Mouse (Mus musculus) midbrain, embryonic 11.5 days (tissue): ENCODE measurements at regions not wholly inside any gene's neighbourhood (a gene's known extent, or its start where the extent isn't known, plus 50 kb on each side); places are given as distances from the start of the nearest gene placed in this dataset.
"Not testable (repeated sequence)": the region's sequence is repeated elsewhere in the genome, so short reads cannot be mapped to it uniquely, and the experiment has no call there.

Experiments used
- ATAC-seq: fragments of 200-750 bp; cut with Nextera tagmentation; 2 replicates; pipeline ENCODE4 v1.8.0; 2017; ENCODE audit warnings: moderate TSS enrichment, moderate library complexity; ENCODE audit not compliant: low FRiP score
- DNase-seq: peaks from one replicate; pipeline ENCODE4 v3.0.0; 2015; ENCODE audit warnings: low spot score; ENCODE audit errors: missing footprints
- H3K27ac ChIP-seq: fragments of 300-500 bp; sonication (generic); 2 replicates; pipeline ENCODE4 v1.5.1; 2014; ENCODE audit warnings: low read depth, low read length
- H3K27me3 ChIP-seq: fragments of 300-500 bp; sonication (generic); 2 replicates; pipeline ENCODE4 v1.6.1; 2014; ENCODE audit warnings: mild to moderate bottlenecking, low read length, moderate library complexity, mixed read lengths; ENCODE audit not compliant: control insufficient read depth, insufficient read depth
- H3K36me3 ChIP-seq: fragments of 300-500 bp; sonication (generic); 2 replicates; pipeline ENCODE4 v1.6.1; 2014; ENCODE audit warnings: mild to moderate bottlenecking, low read length, moderate library complexity, mixed read lengths; ENCODE audit not compliant: control insufficient read depth, insufficient read depth
- H3K4me1 ChIP-seq: fragments of 300-500 bp; sonication (generic); 2 replicates; pipeline ENCODE4 v1.6.1; 2014; ENCODE audit warnings: low read length; ENCODE audit not compliant: control insufficient read depth, insufficient read depth
- H3K4me2 ChIP-seq: fragments of 300-500 bp; sonication (generic); 2 replicates; pipeline ENCODE4 v1.6.1; 2014; ENCODE audit warnings: mild to moderate bottlenecking, moderate library complexity
- H3K4me3 ChIP-seq: fragments of 300-500 bp; sonication (generic); 2 replicates; pipeline ENCODE4 v1.5.1; 2014; ENCODE audit warnings: low read depth, low read length
- H3K9ac ChIP-seq: fragments of 300-500 bp; sonication (generic); 2 replicates; pipeline ENCODE4 v1.6.1; 2014; ENCODE audit warnings: low read length
- H3K9me3 ChIP-seq: fragments of 300-500 bp; sonication (generic); 2 replicates; pipeline ENCODE4 v1.6.1; 2016; ENCODE audit warnings: low read length; ENCODE audit not compliant: control insufficient read depth
- WGBS: fragments of 180-500 bp; shearing (Covaris S2); extraction: QIAGEN DNeasy Blood & Tissue Kit; methylation state at CpG from one replicate; pipeline ENCODE4 v1.1.7; 2014; 5-methylcytosine and 5-hydroxymethylcytosine counted together

- DNase-seq (no peak), ATAC-seq (no peak)
- Histone ChIP-seq H3K9ac (no peak overlapping the region), H3K4me2 (no peak overlapping the region), H3K36me3 (no peaks in the 10 kb centered on the region), H3K4me1 (no peaks in the 10 kb centered on the region), H3K27me3 (no peaks in the 10 kb centered on the region), H3K27ac (no peak overlapping the region), H3K4me3 (no peak overlapping the region), H3K9me3 (no peaks in the 10 kb centered on the region)
- WGBS = 82% methylated on average over 3 of the region's 3 CpGs
Measured at GRCm38 (mm10) chr12:45468093-45468492, 393.6 kb upstream of the Stxbp6 start.

GRCm38 (mm10) chr12:45467058-45467457, 392.5 kb upstream of the Stxbp6 start:
- no peak overlapping the region for H3K9ac ChIP-seq
- ATAC-seq = no peak; the same call in 1 of the 2 replicates
- no peak overlapping the region for H3K4me2 ChIP-seq
- no peaks in the 10 kb centered on the region for H3K9me3 ChIP-seq
- no peak overlapping the region for H3K4me3 ChIP-seq
- 56% methylated on average over 2 of the region's 2 CpGs for WGBS
- H3K4me1 ChIP-seq = no peaks in the 10 kb centered on the region
- H3K27ac ChIP-seq = no peak overlapping the region
- H3K36me3 ChIP-seq = no peaks in the 10 kb centered on the region
- no peaks in the 10 kb centered on the region for H3K27me3 ChIP-seq
- no peak for DNase-seq

- 59% methylated on average over 3 of the region's 3 CpGs for WGBS
- DNase-seq (peak; percentile 92), ATAC-seq (peak; percentile 95)
- no peak overlapping the region for H3K4me2 ChIP-seq
- no peak overlapping the region for H3K9ac ChIP-seq
- no peaks in the 10 kb centered on the region for H3K9me3 ChIP-seq
- H3K27ac ChIP-seq = no peak overlapping the region
- H3K4me3 ChIP-seq = no peak overlapping the region
- no peaks in the 10 kb centered on the region for H3K27me3 ChIP-seq
- no peaks in the 10 kb centered on the region for H3K36me3 ChIP-seq
- no peaks in the 10 kb centered on the region for H3K4me1 ChIP-seq
Measured at GRCm38 (mm10) chr12:45466066-45466465, 391.6 kb upstream of the Stxbp6 start.

GRCm38 (mm10) chr12:45464952-45465351, 390.4 kb upstream of the Stxbp6 start:
- no peaks in the 10 kb centered on the region for H3K9me3 ChIP-seq
- WGBS = 80% methylated on average over 2 of the region's 2 CpGs
- H3K27ac ChIP-seq = no peak overlapping the region
- ATAC-seq (no peak), DNase-seq (no peak)
- no peaks in the 10 kb centered on the region for H3K27me3 ChIP-seq
- no peaks in the 10 kb centered on the region for H3K36me3 ChIP-seq
- H3K4me2 ChIP-seq = no peak overlapping the region
- H3K4me3 ChIP-seq = no peak overlapping the region
- no peaks in the 10 kb centered on the region for H3K4me1 ChIP-seq
- H3K9ac ChIP-seq = no peak overlapping the region

GRCm38 (mm10) chr12:45458746-45459145, 384.2 kb upstream of the Stxbp6 start:
- H3K36me3 ChIP-seq, H3K4me1 ChIP-seq, H3K4me2 ChIP-seq, DNase-seq, H3K4me3 ChIP-seq, H3K27ac ChIP-seq, H3K9ac ChIP-seq, H3K27me3 ChIP-seq, ATAC-seq, H3K9me3 ChIP-seq: not testable (repeated sequence)
- WGBS = 86% methylated on average over 8 of the region's 8 CpGs

GRCm38 (mm10) chr12:45443512-45444190, 369.1 kb upstream of the Stxbp6 start:
- Histone ChIP-seq H3K27me3 (no peaks in the 10 kb centered on the region), H3K9me3 (no peaks in the 10 kb centered on the region), H3K27ac (no peak overlapping the region), H3K4me1 (no peaks in the 10 kb centered on the region), H3K4me2 (no peak overlapping the region), H3K9ac (no peak overlapping the region), H3K4me3 (no peak overlapping the region), H3K36me3 (no peaks in the 10 kb centered on the region)
- 59% methylated on average over 8 of the region's 8 CpGs for WGBS
- peak; percentile 94 for DNase-seq
- peak; percentile 80 for ATAC-seq

- WGBS = 62% methylated on average over 4 of the region's 4 CpGs
Measured at GRCm38 (mm10) chr12:45442474-45442873, 368.0 kb upstream of the Stxbp6 start.

GRCm38 (mm10) chr12:45439745-45440144, 365.2 kb upstream of the Stxbp6 start:
- H3K27ac ChIP-seq = no peak overlapping the region
- no peak for DNase-seq
- WGBS = 96% methylated on average over 2 of the region's 2 CpGs
- H3K4me3 ChIP-seq = no peak overlapping the region
- no peaks in the 10 kb centered on the region for H3K36me3 ChIP-seq
- H3K4me2 ChIP-seq = no peak overlapping the region
- no peak for ATAC-seq
- no peaks in the 10 kb centered on the region for H3K9me3 ChIP-seq
- no peak overlapping the region for H3K9ac ChIP-seq
- no peaks in the 10 kb centered on the region for H3K27me3 ChIP-seq
- H3K4me1 ChIP-seq = no peaks in the 10 kb centered on the region

More at GRCm38 (mm10) chr12:45442474-45442873, 368.0 kb upstream of the Stxbp6 start:
- H3K4me2 ChIP-seq = no peak overlapping the region
- no peak overlapping the region for H3K4me3 ChIP-seq
- no peak for ATAC-seq
- H3K9ac ChIP-seq = no peak overlapping the region
- no peak for DNase-seq
- no peak overlapping the region for H3K27ac ChIP-seq
- no peaks in the 10 kb centered on the region for H3K27me3 ChIP-seq
- H3K36me3 ChIP-seq = no peaks in the 10 kb centered on the region
- H3K4me1 ChIP-seq = no peaks in the 10 kb centered on the region
- H3K9me3 ChIP-seq = no peaks in the 10 kb centered on the region

- Histone ChIP-seq H3K9me3 (no peaks in the 10 kb centered on the region), H3K4me2 (no peak overlapping the region), H3K27me3 (no peaks in the 10 kb centered on the region), H3K27ac (no peak overlapping the region), H3K36me3 (no peaks in the 10 kb centered on the region), H3K4me1 (no peaks in the 10 kb centered on the region), H3K4me3 (no peak overlapping the region), H3K9ac (no peak overlapping the region)
- DNase-seq (no peak), ATAC-seq (no peak)
Measured at GRCm38 (mm10) chr12:45437271-45437670, 362.8 kb upstream of the Stxbp6 start.
